Mouse (Mus musculus) forebrain, embryonic 15.5 days (tissue): Measurements from ENCODE around the gene Olfr437. TPM values are rescaled to one million over a fixed set of nuclear protein-coding genes. Genes with fewer than 3 reads are reported as not detected.
A peak's percentile ranks its signal among the peaks of the same experiment; 100 is the strongest.
"Not testable (repeated sequence)": the region's sequence is repeated elsewhere in the genome, so short reads cannot be mapped to it uniquely, and the experiment has no call there.

Experiments
- ATAC-seq: fragments of 200-750 bp; cut with Nextera tagmentation; replicated peaks from 2 replicates; pipeline ENCODE4 v1.8.0; 2017; ENCODE audit warnings: mild to moderate bottlenecking, moderate TSS enrichment, moderate library complexity
- H3K27ac ChIP-seq: fragments of 300-500 bp; sonication (generic); replicated peaks from 2 replicates; pipeline ENCODE4 v1.5.1; 2015; ENCODE audit warnings: mild to moderate bottlenecking, inconsistent platforms
- H3K27me3 ChIP-seq: fragments of 300-500 bp; sonication (generic); 2 replicates; pipeline ENCODE4 v1.6.1; 2015; ENCODE audit warnings: inconsistent platforms
- H3K36me3 ChIP-seq: fragments of 300-500 bp; sonication (generic); 2 replicates; pipeline ENCODE4 v1.6.1; 2015; ENCODE audit warnings: mild to moderate bottlenecking, inconsistent platforms
- H3K4me1 ChIP-seq: fragments of 300-500 bp; sonication (generic); 2 replicates; pipeline ENCODE4 v1.6.1; 2015; ENCODE audit warnings: inconsistent platforms
- H3K4me2 ChIP-seq: fragments of 300-500 bp; sonication (generic); replicated peaks from 2 replicates; pipeline ENCODE4 v1.6.1; 2015; ENCODE audit warnings: mild to moderate bottlenecking, inconsistent platforms
- H3K4me3 ChIP-seq: fragments of 300-500 bp; sonication (generic); 2 replicates; pipeline ENCODE4 v1.5.1; 2015; ENCODE audit warnings: mild to moderate bottlenecking, inconsistent platforms
- H3K9ac ChIP-seq: fragments of 300-500 bp; sonication (generic); replicated peaks from 2 replicates; pipeline ENCODE4 v1.6.1; 2015; ENCODE audit warnings: mild to moderate bottlenecking, inconsistent platforms
- H3K9me3 ChIP-seq: fragments of 300-500 bp; sonication (generic); 2 replicates; pipeline ENCODE4 v1.6.1; 2016; ENCODE audit warnings: inconsistent platforms
- WGBS: fragments of 180-500 bp; shearing (Covaris S2); methylation state at CpG from one replicate; pipeline ENCODE4 v1.1.7; 2015; ENCODE audit warnings: mixed read lengths; 5-methylcytosine and 5-hydroxymethylcytosine counted together
- polyA plus RNA-seq: library from polyadenylated mRNA; unstranded; fragments of >200 nt; fragmentation: Nextera tagmentation; extraction: Ambion mirVana; gene quantifications from 2 replicates; pipeline ENCODE4 v1.2.1, GENCODE M21; 2015

Gene Olfr437
- polyA plus RNA-seq: not detected in 2 replicates

DNA sequence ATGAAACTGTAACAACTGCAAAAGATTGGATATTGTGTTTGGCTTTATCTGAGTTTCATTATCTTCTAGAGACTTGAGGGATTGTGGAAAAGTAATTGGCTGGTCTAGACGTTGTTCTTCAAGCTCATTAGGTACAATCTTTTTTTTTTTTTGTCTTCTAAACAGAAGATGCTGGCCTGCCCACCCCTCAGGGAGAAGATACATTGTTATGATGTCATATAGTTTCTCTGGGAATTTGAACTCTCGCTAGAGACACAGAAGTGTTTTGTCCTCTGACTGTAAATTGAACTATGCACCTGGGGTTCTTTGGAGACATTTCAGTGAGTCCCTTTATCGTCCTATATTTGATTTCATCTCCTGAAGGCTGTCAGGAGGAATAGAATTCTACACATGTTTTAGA, at the start of gene Olfr437:
Gene Olfr437, plus strand, starts transcription at position 301 of the 400 bp plus-strand sequence.
- no peak for ATAC-seq
- no peak within 1 kb of the TSS for H3K4me3 ChIP-seq
- WGBS: 62% methylated on average over 3 of the region's 3 CpGs

DNA sequence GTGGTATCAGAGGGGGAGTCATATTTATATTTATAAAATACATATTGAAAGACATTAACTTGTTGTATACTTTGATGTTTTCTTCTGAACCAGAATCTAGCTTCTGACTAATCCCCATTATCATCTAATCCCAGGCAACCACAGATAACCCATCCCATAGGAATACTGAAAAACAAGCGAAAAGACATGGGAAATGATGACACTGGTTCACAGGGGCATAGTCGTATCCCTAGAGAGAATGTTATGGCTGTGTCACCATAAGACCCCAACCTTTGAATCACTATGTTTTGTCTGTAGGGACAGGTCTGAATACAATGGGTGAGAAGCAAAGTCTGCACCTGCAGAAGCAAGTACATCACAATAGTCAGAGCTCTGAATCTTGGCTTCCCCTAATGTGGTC, 16.8 kb upstream of the Olfr437 start, which contains the start of gene Olfr237-ps1:
Gene Olfr237-ps1, plus strand, starts transcription at position 301 of the 400 bp plus-strand sequence.
- H3K9ac ChIP-seq, H3K27ac ChIP-seq, ATAC-seq, H3K4me3 ChIP-seq, H3K4me2 ChIP-seq, H3K36me3 ChIP-seq, H3K27me3 ChIP-seq, H3K9me3 ChIP-seq, H3K4me1 ChIP-seq: not testable (repeated sequence)
- WGBS: 89% methylated on average over 2 of the region's 2 CpGs

More for the DNA sequence above, at the start of gene Olfr437:
- no peak within 1 kb of the TSS for H3K4me2 ChIP-seq
- no peaks in the 10 kb centered on the region for H3K27me3 ChIP-seq
- H3K9me3 ChIP-seq: no peaks in the 10 kb centered on the region
- no peak within 1 kb of the TSS for H3K27ac ChIP-seq
- H3K9ac ChIP-seq: no peak within 1 kb of the TSS
- H3K4me1 ChIP-seq: no peaks in the 10 kb centered on the region
- no peaks in the 10 kb centered on the region for H3K36me3 ChIP-seq

DNA sequence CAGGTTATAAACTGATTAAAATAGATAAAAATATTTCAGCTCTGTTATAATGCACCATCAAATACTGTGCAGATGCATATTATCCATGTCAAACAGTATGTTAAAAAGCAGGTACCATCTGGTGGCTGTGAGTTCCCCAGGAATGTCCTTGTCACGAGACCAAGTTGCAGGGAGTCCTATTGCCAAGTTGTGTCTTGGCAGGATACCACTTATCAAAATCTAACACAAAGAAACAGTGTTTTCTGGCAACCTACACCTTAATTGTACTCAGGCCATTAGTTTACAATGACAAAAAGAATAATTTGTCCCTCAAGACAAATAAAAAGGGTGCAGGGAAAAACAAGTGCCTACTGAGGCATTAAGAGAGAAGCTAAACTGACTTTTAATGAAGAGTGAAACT, 3.6 kb upstream of the Olfr437 start:
- ATAC-seq: 0 out of 2 replicates have a peak, but pooled peaks have one; percentile 26
- no peaks in the 10 kb centered on the region for H3K4me1 ChIP-seq

DNA sequence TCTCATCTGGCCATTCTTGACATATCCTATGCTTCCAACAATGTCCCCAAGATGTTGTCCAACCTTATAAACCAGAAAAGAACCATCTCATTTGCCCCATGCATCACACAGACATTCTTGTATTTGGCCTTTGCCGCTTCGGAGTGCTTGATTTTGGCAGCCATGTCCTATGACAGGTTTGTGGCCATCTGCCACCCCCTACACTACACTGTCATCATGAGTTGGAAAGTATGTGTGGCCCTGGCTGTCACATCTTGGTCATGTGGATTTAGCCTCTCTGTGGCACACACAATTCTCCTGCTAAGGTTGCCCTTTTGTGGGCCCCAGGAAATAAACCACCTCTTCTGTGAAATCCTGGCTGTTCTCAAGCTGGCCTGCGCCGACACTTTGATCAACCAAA, 4.2 kb downstream of the Olfr437 start:
- no peaks in the 10 kb centered on the region for H3K27me3 ChIP-seq
- ATAC-seq: no peak
- no peak overlapping the region for H3K4me3 ChIP-seq
- no peak overlapping the region for H3K4me2 ChIP-seq
- H3K9me3 ChIP-seq: no peaks in the 10 kb centered on the region
- no peaks in the 10 kb centered on the region for H3K4me1 ChIP-seq
- WGBS: 97% methylated on average over 4 of the region's 4 CpGs
- H3K36me3 ChIP-seq: no peaks in the 10 kb centered on the region
- H3K9ac ChIP-seq: no peak overlapping the region
- no peak overlapping the region for H3K27ac ChIP-seq

More for the DNA sequence above, 3.6 kb upstream of the Olfr437 start:
- 15% methylated on average over 1 of the region's 1 CpGs for WGBS
- Histone ChIP-seq H3K4me3 (no peak overlapping the region), H3K9ac (no peak overlapping the region), H3K4me2 (no peak overlapping the region), H3K27me3 (no peaks in the 10 kb centered on the region), H3K27ac (no peak overlapping the region), H3K36me3 (no peaks in the 10 kb centered on the region), H3K9me3 (no peaks in the 10 kb centered on the region)

DNA sequence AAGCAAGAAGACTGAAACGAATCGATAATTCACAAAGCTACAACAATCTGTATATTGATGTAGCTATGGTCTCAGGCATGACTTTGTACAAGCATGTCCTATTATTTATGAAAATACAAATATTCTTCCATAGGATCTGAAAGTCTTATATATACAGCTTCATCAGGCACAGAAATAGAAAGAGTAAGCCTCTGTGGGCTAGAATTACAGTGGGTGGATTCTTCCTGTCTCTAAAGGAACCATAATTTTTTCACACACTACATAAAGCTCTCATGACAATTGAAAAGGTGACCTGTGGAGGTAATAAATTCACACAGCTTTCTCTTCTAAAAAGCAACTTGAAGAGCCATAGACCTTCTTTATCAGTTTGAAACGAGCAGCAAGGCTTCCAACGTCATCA, 8.8 kb downstream of the Olfr437 start, which contains the start of gene Olfr13:
Gene Olfr13, plus strand, starts transcription at position 301 of the 400 bp plus-strand sequence.
- no peak within 1 kb of the TSS for H3K27ac ChIP-seq
- no peaks in the 10 kb centered on the region for H3K27me3 ChIP-seq
- H3K9me3 ChIP-seq: no peaks in the 10 kb centered on the region
- H3K9ac ChIP-seq: no peak within 1 kb of the TSS
- H3K4me2 ChIP-seq: no peak within 1 kb of the TSS
- 84% methylated on average over 4 of the region's 4 CpGs for WGBS
- H3K4me3 ChIP-seq: no peak within 1 kb of the TSS
- no peaks in the 10 kb centered on the region for H3K4me1 ChIP-seq
- ATAC-seq: no peak
- no peaks in the 10 kb centered on the region for H3K36me3 ChIP-seq

DNA sequence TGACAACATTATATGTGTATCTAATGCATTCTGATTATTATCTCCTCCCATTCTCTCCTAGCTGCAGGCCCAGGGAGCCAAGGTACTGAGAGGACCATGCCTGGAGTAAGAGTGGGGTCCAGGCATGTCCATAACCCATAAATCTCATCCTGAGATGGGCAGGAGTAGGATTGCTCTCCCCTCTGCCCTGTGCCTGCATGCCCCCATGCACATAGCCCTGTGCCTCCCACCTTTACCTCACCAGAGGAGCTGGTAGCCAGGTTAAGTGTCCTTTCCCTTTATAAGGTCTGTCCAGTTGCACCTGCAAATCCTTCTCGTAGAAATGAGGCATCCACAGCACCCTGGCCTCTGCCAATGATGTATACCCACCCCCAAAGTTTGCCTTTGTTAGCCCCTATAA, 15.0 kb downstream of the Olfr437 start:
- 65% methylated on average over 1 of the region's 1 CpGs for WGBS
- Histone ChIP-seq H3K27ac (no peak overlapping the region), H3K9me3 (no peaks in the 10 kb centered on the region), H3K4me3 (no peak overlapping the region), H3K9ac (no peak overlapping the region), H3K36me3 (no peaks in the 10 kb centered on the region), H3K4me2 (no peak overlapping the region), H3K27me3 (no peaks in the 10 kb centered on the region), H3K4me1 (peaks cover 10% of the 10 kb centered on the region)
- peak; percentile 20; the same call in 1 of the 2 replicates for ATAC-seq

DNA sequence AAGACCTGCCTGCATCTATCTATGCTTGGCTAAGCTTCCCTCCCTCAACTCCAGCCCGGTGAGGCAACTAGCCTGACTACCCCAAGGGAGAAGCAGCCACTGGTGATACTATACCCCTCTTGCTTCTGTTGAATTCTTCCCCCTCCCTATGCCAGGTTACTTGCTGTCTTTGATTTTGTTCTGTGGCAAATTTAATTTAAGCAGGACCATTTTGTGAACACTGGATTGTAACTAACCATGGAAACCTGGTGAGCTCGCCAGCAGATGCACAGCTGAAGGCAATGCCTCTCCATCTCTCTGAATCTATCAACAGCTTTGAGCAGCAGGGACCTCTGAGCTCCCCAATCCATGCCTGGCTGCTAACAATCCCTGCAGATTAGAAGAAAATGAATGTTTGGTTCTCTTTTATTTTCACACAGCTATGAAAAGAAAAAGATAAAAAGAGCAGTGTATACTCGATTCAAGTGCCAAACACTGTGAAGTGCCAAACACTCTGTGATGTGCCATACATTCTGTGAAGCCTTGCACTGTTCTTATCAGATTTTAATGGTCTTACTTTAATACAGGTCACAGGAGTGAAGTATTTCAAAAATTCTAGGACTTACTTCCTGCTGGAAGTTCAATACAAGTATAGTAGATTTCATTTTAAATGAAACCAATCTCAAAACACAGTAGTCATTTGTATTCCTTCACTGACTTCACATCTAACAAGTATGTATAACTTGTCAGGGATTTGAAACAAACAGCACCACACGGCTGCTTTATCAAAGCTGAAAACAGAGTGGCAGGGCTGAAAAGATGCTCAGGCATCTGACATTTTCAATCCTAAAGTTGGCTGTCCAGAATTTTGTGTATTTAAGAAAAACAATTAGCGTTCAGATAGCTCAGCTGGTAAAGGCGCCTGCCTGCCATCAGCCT, 15.8 kb downstream of the Olfr437 start:
- no peak overlapping the region for H3K9ac ChIP-seq
- 41% methylated on average over 6 of the region's 6 CpGs for WGBS
- no peak overlapping the region for H3K4me2 ChIP-seq
- peak; percentile 79 for ATAC-seq
- no peak overlapping the region for H3K4me3 ChIP-seq
- H3K27me3 ChIP-seq: no peaks in the 10 kb centered on the region
- H3K9me3 ChIP-seq: no peaks in the 10 kb centered on the region
- peaks cover 10% of the 10 kb centered on the region for H3K4me1 ChIP-seq
- H3K36me3 ChIP-seq: no peaks in the 10 kb centered on the region
- no peak overlapping the region for H3K27ac ChIP-seq

DNA sequence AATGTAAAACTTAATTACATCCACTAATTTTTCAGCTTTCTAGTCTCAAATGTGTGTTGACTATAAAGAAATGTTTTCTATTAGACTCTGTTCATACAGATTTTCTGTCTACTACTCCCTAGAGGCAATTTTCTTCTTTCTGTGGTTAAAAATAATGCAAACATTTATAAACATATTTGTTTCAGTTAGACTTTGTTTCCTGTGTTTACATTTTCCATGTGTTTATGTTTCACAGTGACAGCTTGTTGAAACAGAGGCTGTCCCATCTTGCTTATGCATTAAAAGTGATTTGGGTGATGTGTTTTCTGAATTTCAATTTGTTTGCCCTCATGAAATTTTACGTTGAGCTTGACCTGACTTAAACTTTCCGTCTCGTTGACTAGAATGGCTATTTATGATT, 27.9 kb downstream of the Olfr437 start:
- Histone ChIP-seq H3K4me1 (no peaks in the 10 kb centered on the region), H3K27me3 (no peaks in the 10 kb centered on the region), H3K9me3 (no peaks in the 10 kb centered on the region), H3K4me3 (no peak overlapping the region), H3K27ac (no peak overlapping the region), H3K36me3 (no peaks in the 10 kb centered on the region), H3K9ac (no peak overlapping the region), H3K4me2 (no peak overlapping the region)
- ATAC-seq: no peak
- WGBS: 83% methylated on average over 3 of the region's 3 CpGs

DNA sequence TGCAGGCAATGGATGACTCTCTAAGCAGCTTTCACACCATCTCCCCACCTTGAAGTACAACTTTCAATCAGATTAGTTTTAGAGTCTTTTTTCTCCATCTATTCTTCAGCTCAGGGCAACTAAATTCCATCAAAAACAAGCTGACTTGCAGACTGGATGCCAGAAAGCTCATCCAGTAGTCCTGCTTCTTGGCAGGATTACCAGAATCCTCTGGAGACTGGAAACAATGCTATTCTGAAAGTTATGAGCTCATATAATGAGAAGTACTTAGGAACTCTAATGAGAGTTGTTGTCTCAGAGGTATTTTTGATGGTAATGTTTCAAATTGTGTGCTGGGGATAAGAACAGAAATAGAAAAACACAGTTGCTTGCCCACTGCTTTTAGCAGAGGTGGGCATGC, 33.7 kb downstream of the Olfr437 start, which contains the start of gene Olfr435:
Gene Olfr435, plus strand, starts transcription at position 366 of the 400 bp plus-strand sequence.
- H3K9ac ChIP-seq: no peak within 1 kb of the TSS
- H3K9me3 ChIP-seq: no peaks in the 10 kb centered on the region
- no peak within 1 kb of the TSS for H3K27ac ChIP-seq
- no peak for ATAC-seq
- H3K4me3 ChIP-seq: no peak within 1 kb of the TSS
- no peaks in the 10 kb centered on the region for H3K36me3 ChIP-seq
- H3K4me2 ChIP-seq: no peak within 1 kb of the TSS
- H3K27me3 ChIP-seq: no peaks in the 10 kb centered on the region
- H3K4me1 ChIP-seq: no peaks in the 10 kb centered on the region

DNA sequence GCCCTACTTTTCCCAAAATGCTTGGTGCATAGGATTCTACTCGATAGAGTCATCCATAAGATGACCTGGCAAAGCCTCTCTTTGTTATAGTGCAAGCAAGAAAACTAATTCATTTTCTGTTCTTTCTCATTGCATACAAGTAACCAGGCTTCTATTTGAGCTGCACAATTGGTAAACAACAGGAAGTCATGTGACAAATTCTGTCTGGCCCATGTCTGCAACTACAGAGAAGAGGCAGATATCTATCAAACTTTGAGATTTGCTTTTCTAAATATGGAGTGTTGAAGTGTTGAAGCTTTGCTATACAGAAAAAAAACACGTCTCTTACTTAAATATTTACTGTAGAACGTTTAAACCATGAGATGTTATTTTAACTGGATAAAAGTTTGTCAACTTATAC, 35.0 kb downstream of the Olfr437 start:
- WGBS: 83% methylated on average over 3 of the region's 3 CpGs
- H3K27me3 ChIP-seq: no peaks in the 10 kb centered on the region
- no peak overlapping the region for H3K9ac ChIP-seq
- H3K4me2 ChIP-seq: no peak overlapping the region
- no peaks in the 10 kb centered on the region for H3K36me3 ChIP-seq
- no peak overlapping the region for H3K4me3 ChIP-seq
- no peaks in the 10 kb centered on the region for H3K9me3 ChIP-seq
- ATAC-seq: no peak
- H3K4me1 ChIP-seq: no peaks in the 10 kb centered on the region
- no peak overlapping the region for H3K27ac ChIP-seq

DNA sequence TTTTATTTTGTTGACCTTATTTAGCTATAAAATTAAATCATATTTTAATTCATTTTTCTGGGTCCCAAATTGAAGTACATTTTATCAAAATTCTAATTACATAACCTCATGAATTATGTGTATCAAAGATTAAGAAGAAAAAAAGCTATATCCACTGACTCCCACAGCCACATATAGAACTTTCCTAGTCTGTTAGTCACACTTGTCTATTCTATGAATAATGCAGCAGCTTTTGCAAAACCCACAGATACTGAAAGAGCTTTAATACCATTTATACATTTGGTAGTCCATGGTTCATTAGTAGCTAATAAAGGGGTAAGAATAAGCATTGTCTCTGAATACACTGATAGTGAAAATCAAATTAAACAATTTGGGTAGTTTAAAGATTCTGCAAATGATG, 39.7 kb downstream of the Olfr437 start:
- H3K9me3 ChIP-seq: no peaks in the 10 kb centered on the region
- H3K36me3 ChIP-seq: no peaks in the 10 kb centered on the region
- no peaks in the 10 kb centered on the region for H3K27me3 ChIP-seq
- no peak overlapping the region for H3K9ac ChIP-seq
- H3K4me3 ChIP-seq: no peak overlapping the region
- no peak for ATAC-seq
- H3K4me1 ChIP-seq: no peaks in the 10 kb centered on the region
- no peak overlapping the region for H3K27ac ChIP-seq
- H3K4me2 ChIP-seq: no peak overlapping the region

DNA sequence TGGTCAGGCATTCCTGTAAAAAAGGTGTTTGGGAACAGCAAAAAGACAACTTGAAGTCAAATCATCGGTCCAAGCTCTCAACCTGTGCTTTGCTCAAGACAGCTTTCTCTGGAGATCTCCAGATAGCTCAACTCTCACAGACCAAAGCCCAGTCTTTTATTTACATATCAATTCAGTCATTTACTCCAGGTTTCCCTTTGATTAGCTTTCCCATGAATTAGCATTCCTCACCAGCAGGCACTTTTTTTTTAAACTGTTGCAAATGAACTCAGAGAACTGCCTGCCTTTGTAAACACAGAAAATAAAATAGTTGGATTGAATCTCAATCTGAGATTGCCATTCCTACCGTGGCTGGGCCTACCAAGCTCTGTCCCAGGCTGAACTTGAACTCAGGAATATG, 42.3 kb downstream of the Olfr437 start:
- Histone ChIP-seq H3K4me1 (no peaks in the 10 kb centered on the region), H3K9me3 (no peaks in the 10 kb centered on the region), H3K27me3 (no peaks in the 10 kb centered on the region), H3K4me2 (no peak overlapping the region), H3K27ac (no peak overlapping the region), H3K4me3 (no peak overlapping the region), H3K9ac (no peak overlapping the region), H3K36me3 (no peaks in the 10 kb centered on the region)
- 34% methylated on average over 2 of the region's 2 CpGs for WGBS
- ATAC-seq: no peak
